Mouse (Mus musculus): Measurements from ENCODE around the gene Cybrd1.

The Cybrd1 gene

DNA sequence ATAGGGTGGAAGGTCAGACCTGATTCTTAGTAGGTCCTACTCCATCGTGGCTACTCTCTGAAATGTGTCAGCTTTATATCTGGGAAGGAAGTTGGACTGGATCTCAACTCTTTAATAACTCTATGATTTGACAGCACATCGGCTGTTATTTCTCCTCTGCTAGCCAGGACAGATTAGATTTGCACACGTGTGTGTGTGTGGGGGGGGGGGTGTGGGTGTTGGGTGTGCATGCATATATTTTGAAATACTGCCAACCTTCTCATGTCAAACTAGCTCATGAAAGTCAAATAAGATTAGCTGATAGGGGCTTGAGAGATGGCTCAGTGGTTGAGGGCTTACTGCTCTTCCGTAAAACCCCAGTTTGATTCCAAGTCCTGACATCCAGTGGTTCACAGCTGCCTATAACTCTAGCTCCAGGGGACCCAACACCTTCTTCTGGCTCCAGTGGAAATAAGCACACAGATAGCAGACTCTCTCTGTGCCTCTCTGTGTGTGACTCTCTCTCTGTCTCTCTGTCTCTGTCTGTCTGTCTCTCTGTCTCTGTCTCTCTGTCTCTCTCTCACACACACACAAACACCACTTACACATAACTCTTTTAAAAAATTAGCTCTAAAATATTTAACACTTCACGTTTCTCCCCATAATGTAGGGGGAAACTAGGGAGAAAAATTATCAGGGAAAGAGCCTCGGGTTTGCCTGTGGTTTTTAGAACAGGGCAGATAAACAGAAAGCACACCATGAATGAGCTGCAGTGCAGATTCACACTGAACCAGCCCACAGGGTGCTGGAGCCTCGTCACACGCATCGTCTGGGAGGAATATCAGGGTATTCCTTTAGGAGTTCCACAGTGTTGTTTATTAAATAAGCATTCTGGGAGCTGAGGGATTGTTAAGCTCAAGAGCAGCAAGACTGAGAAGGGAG lies 58.9 kb downstream of the Cybrd1 start:
- no peak for DNase-seq (ENCODE audit: low spot score)

DNA sequence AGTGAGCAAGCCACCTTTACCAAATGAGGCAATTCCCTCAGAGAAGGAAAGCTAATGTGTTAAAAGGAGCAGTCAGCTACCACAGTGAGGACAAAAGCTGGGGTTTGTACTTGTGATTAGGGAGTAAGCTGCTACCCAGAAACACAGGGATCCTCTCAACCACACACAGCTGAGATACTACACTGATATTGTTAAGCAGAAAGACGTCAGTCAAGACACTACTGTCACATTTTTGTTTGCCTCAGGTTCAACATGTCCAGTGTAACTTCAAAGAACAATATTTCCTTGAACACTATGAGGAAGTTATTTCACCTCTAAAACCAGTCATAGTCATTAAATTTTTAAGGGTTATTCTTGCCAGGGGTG lies 59.5 kb downstream of the Cybrd1 start:
- no peak for DNase-seq (ENCODE audit: low spot score)

DNA sequence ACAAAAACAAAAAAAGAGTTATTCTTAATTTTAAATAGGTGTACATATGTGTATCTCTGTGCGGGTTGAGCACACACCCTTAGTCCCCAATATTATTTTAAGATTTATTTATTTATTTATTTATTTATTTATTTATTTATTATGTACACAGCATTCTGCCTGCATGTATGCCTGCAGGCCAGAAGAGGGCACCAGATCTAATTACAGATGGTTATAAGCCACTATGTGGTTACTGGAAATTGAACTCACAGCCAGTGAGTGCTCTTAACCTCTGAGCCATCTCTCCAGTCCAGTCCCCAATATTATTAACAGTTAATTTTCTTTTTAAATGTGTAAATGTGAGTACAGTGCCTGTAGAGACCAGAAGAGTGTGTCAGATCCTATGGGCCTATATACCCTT lies 60.0 kb downstream of the Cybrd1 start:
- DNase-seq (ENCODE audit: low spot score) = no peak

DNA sequence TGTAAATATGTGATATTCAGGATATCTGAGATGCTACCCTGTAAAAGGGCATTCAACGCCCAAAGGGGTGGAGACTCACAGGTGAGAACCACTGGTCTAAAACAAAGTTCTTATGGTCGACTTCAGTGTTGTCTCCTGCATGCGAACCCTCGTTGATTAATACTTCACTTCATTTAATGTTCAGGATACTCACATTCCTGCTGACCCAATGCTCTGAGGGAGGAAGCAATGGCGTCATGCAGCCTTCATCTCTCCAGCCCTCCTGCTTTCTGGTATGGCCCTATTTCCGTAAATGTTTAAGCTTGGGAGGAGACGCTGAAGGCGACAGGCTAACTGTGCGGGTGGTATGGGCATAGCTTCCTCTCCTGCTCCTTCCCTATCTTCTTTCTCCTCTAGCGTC lies 62.0 kb downstream of the Cybrd1 start:
- no peak for DNase-seq (ENCODE audit: low spot score)

DNA sequence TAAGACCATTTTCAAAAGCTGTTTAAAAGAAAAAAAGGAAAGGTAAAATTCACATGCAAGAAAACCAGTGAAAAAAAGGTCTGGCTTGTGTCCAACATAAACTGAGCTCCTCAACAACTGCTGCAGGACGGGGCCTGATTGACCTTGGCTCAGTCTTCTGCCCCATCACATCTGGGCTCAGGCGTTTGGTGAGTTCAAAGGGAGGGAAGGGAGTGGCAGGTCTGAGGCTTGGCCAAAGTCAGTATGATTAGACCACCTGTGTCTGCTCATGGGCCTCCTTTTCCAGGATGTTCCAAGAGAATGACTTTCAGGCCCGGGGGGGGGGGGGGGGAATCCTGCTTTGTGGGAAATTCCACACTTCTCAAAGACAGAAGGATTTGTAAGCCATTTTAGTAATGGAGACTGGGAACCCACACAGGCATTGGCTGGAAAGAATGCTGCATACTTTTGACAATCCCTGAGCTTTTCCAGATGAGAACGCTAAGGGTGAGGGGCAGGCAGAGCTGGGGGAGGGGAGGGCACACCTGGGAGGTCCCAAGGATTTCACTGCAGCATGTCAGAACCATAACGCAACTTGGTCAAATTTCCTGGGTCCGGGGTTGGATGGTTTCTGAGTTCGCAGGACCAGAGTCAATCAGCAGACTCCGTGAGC lies 63.0 kb downstream of the Cybrd1 start:
- DNase-seq (ENCODE audit: low spot score) = no peak

DNA sequence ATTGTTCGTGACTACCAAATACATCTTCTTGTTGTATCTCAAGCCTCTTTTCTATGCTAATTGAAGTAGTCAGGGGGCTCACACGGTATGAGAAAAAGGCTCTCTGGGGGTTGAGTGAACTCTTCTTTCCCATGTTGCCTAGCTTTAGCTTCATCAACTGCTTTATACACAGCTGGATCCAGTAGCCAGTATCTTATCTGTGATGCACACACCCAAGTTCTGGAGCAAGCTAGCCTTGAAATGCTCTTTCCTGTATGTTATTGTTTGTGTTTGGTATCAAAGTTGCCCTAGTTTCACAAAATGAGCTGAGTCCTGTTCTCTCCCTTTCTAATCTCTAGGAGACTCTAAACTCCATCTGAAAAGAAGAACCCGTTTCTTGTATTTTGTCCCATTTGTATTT lies 70.2 kb downstream of the Cybrd1 start:
- DNase-seq (ENCODE audit: low spot score) = peak; percentile 56

DNA sequence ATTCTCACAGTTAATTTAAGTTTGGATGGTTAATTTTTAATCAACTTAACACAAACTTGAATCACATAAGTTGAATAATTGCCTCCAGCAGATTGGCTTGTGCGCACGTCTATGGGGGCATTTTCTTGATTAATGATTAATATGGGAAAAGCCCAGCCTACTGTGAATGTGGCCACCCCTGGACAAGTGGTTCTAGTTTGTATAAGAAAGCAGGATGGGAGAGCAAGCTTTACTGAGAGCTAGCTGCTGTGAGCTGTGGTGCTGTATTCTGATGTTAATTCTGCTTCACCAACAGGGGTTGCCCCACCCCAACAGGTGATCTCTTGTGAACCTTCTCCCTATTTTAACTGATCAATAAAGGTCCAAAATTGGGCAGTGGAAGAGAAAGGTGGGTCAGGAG lies 71.1 kb downstream of the Cybrd1 start:
- no peak for DNase-seq (ENCODE audit: low spot score)

DNA sequence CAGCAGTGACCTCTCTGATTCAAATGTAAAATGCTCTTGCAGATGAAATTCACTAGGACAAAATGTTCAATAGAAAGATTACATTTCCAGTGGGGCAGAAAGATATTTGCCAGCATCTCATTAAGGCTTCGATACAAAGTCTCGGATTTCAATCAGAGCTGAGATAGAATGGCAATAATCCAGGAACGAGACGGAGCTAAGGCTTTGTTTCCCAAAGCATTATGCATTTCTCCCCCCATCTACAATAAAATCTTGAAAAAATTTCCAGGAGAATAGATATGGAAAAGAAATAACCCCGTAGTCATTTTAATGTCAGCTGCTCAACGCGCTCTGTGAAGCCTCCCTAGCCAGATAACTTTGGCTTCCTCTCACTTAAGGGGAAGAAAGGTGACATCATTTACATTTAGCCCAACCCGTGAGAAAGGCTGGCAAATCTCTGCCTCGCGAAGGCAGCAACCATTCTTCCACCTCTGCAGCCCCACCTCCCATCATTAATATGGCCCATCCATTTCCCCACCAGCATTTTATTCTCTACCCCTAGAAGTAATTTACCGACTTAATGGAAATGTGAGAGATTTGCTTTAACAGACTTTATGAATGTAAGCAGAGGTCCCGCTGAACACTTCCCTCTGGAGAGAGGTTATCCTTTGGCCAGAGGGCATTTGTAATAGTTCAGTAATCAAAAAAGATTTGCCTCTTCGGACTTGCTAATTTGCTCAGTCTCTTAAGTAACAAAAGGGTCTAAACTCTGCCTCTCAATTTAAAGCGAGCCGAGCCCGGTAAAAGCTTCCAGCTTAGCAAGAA lies 73.9 kb downstream of the Cybrd1 start:
- no peak for DNase-seq (ENCODE audit: low spot score)

DNA sequence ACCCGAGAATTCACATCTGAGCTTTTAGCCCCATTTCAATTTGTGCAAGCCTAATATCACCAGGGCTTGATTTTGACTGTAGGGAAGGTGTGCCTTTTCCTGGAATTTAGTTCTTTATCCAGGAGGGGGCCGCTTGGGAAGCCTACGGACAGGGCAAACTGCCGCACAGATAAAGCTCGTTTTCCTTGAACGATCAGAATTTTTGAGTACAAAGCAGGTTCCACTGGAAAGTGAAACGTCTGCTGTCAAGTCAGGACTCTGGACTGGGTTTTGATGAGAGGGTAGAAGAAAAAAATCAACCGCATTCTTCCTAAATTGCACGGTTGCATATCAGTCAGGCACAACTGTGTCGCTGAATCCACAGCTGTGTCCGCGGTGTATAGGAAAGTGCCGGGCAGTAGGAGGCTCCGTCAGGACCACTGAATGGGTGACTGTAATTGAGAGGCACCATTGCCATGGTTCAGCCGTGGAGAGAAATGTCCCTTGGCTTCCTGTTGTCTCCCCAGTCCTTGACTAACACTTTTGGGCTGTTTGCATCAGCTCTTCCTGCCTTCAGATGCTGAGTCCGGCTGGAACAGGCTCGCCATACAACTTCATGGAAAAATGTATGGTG lies 74.6 kb downstream of the Cybrd1 start:
- no peak for DNase-seq (ENCODE audit: low spot score)

Data from c-Kit-positive CD71-positive TER-119-positive erythroid progenitor cells, embryonic 14.5 days (primary cell).